Mouse (Mus musculus) thymus, adult 2 months (tissue): Measurements from ENCODE around the gene Lmna. TPM values are rescaled to one million over a fixed set of nuclear protein-coding genes. Genes with fewer than 3 reads are reported as not detected.
A peak's percentile ranks its signal among the peaks of the same experiment; 100 is the strongest.

Experiments used
- DNase-seq: peaks from one replicate; pipeline ENCODE4 v3.0.0; 2021
- H3K27ac ChIP-seq: fragments of 200-500 bp; 2 replicates; pipeline ENCODE4 v1.5.1; 2012; ENCODE audit warnings: low read length, control low read depth; ENCODE audit not compliant: control insufficient read depth, insufficient read depth
- H3K27me3 ChIP-seq: fragments of 200-500 bp; 2 replicates; pipeline ENCODE4 v1.6.1; 2012; ENCODE audit warnings: mild to moderate bottlenecking, low read length, moderate library complexity, mixed read lengths; ENCODE audit not compliant: control insufficient read depth, insufficient read depth
- H3K36me3 ChIP-seq: fragments of 200-500 bp; 2 replicates; pipeline ENCODE4 v1.6.1; 2012; ENCODE audit warnings: mild to moderate bottlenecking, low read length, moderate library complexity; ENCODE audit not compliant: control insufficient read depth, insufficient read depth
- H3K4me1 ChIP-seq: fragments of 200-500 bp; replicated peaks from 2 replicates; pipeline ENCODE4 v1.6.1; 2012; ENCODE audit warnings: low read length; ENCODE audit not compliant: control insufficient read depth, insufficient read depth
- H3K4me3 ChIP-seq: fragments of 200-500 bp; 2 replicates; pipeline ENCODE4 v1.5.1; 2012; ENCODE audit warnings: mild to moderate bottlenecking, low read length, control low read depth, moderate library complexity; ENCODE audit not compliant: control insufficient read depth, insufficient read depth
- CTCF ChIP-seq: fragments of 200-500 bp; IDR thresholded peaks from 2 replicates; pipeline ENCODE4 v1.5.1; 2012; ENCODE audit warnings: mild to moderate bottlenecking, control low read depth, low read length, moderate library complexity, borderline replicate concordance; ENCODE audit not compliant: control insufficient read depth, poor library complexity, insufficient read depth; ENCODE audit errors: extremely low read depth
- POLR2A ChIP-seq: fragments of 200-500 bp; IDR thresholded peaks from 2 replicates; pipeline ENCODE4 v1.6.1; 2012; ENCODE audit warnings: mild to moderate bottlenecking, low read length, control low read depth, moderate library complexity; ENCODE audit not compliant: control insufficient read depth, poor library complexity, insufficient read depth; ENCODE audit errors: extremely low read depth
- WGBS: fragments of 180-500 bp; shearing (Covaris S2); methylation state at CpG from one replicate; pipeline ENCODE4 v1.1.7; 2018; 5-methylcytosine and 5-hydroxymethylcytosine counted together
- polyA plus RNA-seq: library from polyadenylated mRNA; depleted of rRNA; stranded (reverse); fragments of >200 nt; gene quantifications from 2 replicates; pipeline ENCODE4 v1.2.3, GENCODE M21; 2012

Gene Lmna
- polyA plus RNA-seq, 1 experiment: 61.1 TPM

- TF ChIP-seq CTCF (no peak), POLR2A (no peak)
- DNase-seq: no peak
- 81% methylated on average over 18 of the region's 18 CpGs for WGBS
- Histone ChIP-seq H3K27ac (no peak overlapping the region), H3K27me3 (no peaks in the 10 kb centered on the region; the same call in 1 of the 2 replicates), H3K4me1 (peaks cover 12% of the 10 kb centered on the region), H3K36me3 (no peaks in the 10 kb centered on the region), H3K4me3 (no peak overlapping the region)
These were observed 27.4 kb downstream of the Lmna start for GRCm38 (mm10) chr3:88482336-88482735.

GRCm38 (mm10) chr3:88481372-88482040, 28.2 kb downstream of the Lmna start:
- Histone ChIP-seq H3K27ac (no peak overlapping the region), H3K4me3 (no peak overlapping the region), H3K27me3 (no peaks in the 10 kb centered on the region; the same call in 1 of the 2 replicates), H3K4me1 (peaks cover 12% of the 10 kb centered on the region), H3K36me3 (no peaks in the 10 kb centered on the region)
- WGBS: 42% methylated on average over 8 of the region's 8 CpGs
- no peak for TF ChIP-seq POLR2A
- TF ChIP-seq CTCF: no peak
- DNase-seq: no peak

GRCm38 (mm10) chr3:88480679-88481078, 29.1 kb downstream of the Lmna start:
- TF ChIP-seq CTCF (no peak), POLR2A (no peak)
- WGBS: 95% methylated on average over 5 of the region's 5 CpGs
- no peak overlapping the region for H3K4me3 ChIP-seq
- H3K4me1 ChIP-seq: peaks cover 12% of the 10 kb centered on the region
- no peaks in the 10 kb centered on the region for H3K36me3 ChIP-seq
- H3K27ac ChIP-seq: no peak overlapping the region
- DNase-seq: no peak
- H3K27me3 ChIP-seq: no peaks in the 10 kb centered on the region; the same call in 1 of the 2 replicates

GRCm38 (mm10) chr3:88479828-88480227, 29.9 kb downstream of the Lmna start:
- Histone ChIP-seq H3K27me3 (no peaks in the 10 kb centered on the region; the same call in 1 of the 2 replicates), H3K36me3 (no peaks in the 10 kb centered on the region), H3K4me3 (no peak overlapping the region), H3K4me1 (peaks cover 11% of the 10 kb centered on the region), H3K27ac (no peak overlapping the region)
- WGBS: 86% methylated on average over 4 of the region's 4 CpGs
- TF ChIP-seq CTCF (no peak), POLR2A (no peak)
- DNase-seq: no peak

- 65% methylated on average over 3 of the region's 3 CpGs for WGBS
- DNase-seq: no peak
- Histone ChIP-seq H3K4me1 (peaks cover 7% of the 10 kb centered on the region), H3K27ac (no peak overlapping the region), H3K27me3 (no peaks in the 10 kb centered on the region), H3K36me3 (no peaks in the 10 kb centered on the region), H3K4me3 (no peak overlapping the region)
- TF ChIP-seq CTCF (no peak), POLR2A (no peak)
These were observed 30.6 kb downstream of the Lmna start for GRCm38 (mm10) chr3:88479163-88479562.

GRCm38 (mm10) chr3:88477735-88478134, 32.0 kb downstream of the Lmna start:
- peaks cover 3% of the 10 kb centered on the region; the same call in 1 of the 2 replicates for H3K4me1 ChIP-seq
- peak; percentile 80 for DNase-seq
- H3K36me3 ChIP-seq: no peaks in the 10 kb centered on the region
- no peaks in the 10 kb centered on the region for H3K27me3 ChIP-seq
- H3K4me3 ChIP-seq: no peak overlapping the region
- H3K27ac ChIP-seq: no peak overlapping the region
- peak; percentile 91 for TF ChIP-seq CTCF
- TF ChIP-seq POLR2A: no peak
- 6% methylated on average over 8 of the region's 8 CpGs for WGBS
